Mouse (Mus musculus) inflammation-experienced regulatory T-cells, adult 6 months (primary cell): Measurements from ENCODE around the gene Podnl1. TPM values are rescaled to one million over a fixed set of nuclear protein-coding genes. Genes with fewer than 3 reads are reported as not detected.

Experiments used
- ATAC-seq: one replicate; pipeline ENCODE4 v1.8.0; 2017
- polyA plus RNA-seq, 3 experiments: library from polyadenylated mRNA; unstranded; fragments of 100-300 nt; shearing (Covaris generic); gene quantifications; one replicate each; pipeline ENCODE4 v1.2.1; 2017

Gene Podnl1
- 10 to 100 TPM in 1 of 3 experiments, 1 to 10 TPM in 2; 8.5 to 32.9 (median 8.7) TPM for polyA plus RNA-seq

DNA sequence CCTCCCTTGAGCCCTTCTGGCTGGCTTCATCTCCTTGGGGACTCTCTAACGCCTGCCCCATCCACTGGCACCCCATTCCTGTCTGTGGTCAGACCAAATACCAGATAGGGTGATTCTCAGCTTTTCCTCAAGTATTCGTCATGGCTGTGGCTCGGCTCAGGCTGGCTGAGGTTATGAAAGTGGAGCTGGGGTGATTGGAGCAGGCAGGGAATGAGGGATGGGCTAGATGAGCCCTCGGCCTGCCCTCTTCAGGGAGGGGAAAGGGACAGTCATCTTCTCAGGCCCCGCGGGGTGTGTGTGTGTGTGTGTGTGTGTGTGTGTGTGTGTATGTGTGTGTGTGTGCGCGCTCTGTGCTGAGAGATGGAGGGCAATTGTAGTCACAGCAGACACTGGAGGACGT lies at the start of gene Podnl1:
Podnl1 (plus strand) TSS at position 334 of the 400 bp plus-strand sequence.
- ATAC-seq: no peak

DNA sequence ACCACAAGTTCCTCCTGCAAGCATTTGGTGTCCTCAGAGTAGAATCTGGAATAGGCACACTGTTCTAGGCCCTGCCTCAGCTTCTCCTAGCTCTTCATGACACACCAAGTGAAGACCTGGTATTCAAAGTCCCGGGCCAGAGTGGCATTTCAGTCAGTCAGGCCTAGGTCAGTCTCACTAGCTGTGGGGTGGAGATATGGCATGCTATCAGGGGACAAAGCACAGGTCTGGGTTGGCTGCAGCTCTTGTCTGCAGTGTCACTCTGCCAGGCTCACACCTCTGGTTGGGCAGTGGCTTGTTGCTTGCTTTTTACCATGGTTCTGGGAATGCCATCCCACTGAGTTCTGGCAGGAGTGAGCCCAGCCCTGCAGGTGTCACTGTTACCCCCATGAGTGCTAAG lies 49.4 kb upstream of the Podnl1 start:
- ATAC-seq: no peak

DNA sequence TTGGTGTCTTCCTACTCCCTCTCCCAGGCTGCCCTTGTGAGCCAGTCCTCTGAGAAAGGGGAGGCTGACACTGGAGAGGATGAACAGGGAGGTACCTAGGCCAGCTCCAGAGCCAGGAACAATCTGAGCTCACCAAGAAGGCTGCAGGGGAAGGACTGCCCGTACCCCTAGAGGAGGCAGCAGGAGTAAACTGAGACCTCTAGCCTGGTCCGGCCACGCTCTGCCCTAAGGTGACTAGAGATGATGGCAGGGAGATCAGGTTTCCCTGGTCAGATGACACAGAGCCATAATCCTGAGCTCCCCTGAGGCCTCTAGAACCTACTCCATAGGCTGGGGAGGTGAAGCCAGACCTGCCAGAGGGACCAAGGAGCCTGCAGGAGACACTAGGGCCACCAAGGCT lies 48.9 kb upstream of the Podnl1 start:
- ATAC-seq: no peak

GRCm38 (mm10) chr8:84079206-84079605 lies 46.6 kb upstream of the Podnl1 start:
- ATAC-seq: no peak

GRCm38 (mm10) chr8:84083829-84084241 lies 42.0 kb upstream of the Podnl1 start:
- ATAC-seq: no peak

- ATAC-seq: no peak
These were observed 41.3 kb upstream of the Podnl1 start for GRCm38 (mm10) chr8:84084341-84085115.

DNA sequence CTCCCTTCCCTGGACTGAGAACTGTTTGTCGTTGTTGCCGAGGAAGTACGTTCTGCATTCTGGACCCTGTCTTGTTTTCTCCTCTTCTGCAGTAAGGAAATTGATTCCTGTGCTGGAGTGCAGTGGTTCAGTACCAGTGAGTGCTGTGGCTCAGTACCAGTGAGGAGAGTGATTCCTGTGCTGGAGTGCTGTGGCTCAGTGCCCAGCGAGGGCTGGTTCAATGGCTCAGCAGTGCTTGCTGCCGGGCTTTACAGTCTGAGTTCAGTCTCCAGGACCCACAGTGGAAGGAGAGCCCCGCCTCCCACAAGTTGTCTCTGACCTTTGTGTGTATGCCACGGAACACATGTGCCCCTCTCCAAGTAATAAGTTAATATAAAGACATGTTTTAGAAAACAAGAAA lies 38.6 kb upstream of the Podnl1 start:
- no peak for ATAC-seq

- no peak for ATAC-seq
These were observed 38.0 kb upstream of the Podnl1 start for GRCm38 (mm10) chr8:84087821-84088220.

- no peak for ATAC-seq
These were observed 36.5 kb upstream of the Podnl1 start for GRCm38 (mm10) chr8:84089277-84089676.

DNA sequence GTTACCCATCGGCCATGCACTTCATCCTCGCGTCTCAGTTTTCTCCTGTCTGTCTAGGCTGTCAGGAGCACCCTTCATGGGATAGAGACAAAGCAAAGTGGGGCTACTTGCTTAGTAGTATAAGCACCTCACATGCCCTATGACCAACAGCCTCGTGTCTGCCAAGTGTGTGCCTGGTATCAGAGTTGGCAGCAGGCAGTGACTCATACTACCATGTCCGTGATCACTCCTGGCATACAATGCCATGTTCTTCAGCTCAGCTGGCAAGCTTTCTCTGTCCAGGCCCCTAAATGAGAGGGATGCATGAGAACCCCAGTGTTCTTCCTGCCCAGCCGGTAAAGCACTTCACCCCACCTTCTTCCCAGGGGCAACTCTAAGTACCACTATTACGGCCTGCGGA lies 35.2 kb upstream of the Podnl1 start:
- no peak for ATAC-seq

GRCm38 (mm10) chr8:84096061-84096460 lies 29.7 kb upstream of the Podnl1 start:
- no peak for ATAC-seq

DNA sequence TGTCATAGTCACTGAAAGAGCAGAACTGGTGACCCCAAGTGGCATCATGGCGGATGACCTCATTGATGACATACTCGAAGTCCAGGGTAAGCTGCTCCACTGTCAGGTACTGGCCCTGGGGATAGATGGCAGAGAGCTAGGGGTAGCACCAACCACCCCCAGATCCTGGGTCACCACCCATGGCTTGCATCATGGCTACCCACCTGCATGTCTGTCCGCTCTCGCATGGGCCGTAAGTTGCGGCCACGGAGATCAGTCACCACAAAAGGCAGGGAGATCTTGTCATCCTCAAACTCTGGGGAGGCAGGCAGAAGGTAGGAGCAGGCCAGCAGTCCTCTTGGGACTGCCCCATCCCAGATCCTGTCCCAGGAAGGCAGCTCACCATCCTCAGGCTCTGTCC lies 27.4 kb upstream of the Podnl1 start:
- no peak for ATAC-seq

GRCm38 (mm10) chr8:84101476-84102270 lies 24.1 kb upstream of the Podnl1 start:
- ATAC-seq: no peak

DNA sequence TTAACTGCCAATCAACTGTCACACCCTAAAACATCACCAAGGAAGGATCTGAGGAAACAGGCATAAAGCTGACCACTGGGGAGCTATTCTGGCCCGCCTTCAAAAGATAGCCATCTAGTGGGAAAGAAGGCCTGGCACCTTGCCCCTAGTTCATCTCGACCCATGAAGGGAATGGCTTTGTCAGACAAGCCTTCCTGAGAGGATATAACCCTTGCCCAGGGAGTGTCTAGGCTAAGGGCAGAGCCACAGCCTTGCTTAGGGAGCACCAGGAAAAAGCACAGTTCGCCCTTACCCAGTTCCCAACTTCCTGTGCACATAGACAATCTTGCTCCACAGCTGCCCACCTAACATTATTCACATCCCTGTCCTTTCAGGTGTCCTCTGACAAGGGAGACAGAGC lies 22.2 kb upstream of the Podnl1 start:
- no peak for ATAC-seq

- ATAC-seq: peak; percentile 27
These were observed 21.6 kb upstream of the Podnl1 start for GRCm38 (mm10) chr8:84104221-84104620.

DNA sequence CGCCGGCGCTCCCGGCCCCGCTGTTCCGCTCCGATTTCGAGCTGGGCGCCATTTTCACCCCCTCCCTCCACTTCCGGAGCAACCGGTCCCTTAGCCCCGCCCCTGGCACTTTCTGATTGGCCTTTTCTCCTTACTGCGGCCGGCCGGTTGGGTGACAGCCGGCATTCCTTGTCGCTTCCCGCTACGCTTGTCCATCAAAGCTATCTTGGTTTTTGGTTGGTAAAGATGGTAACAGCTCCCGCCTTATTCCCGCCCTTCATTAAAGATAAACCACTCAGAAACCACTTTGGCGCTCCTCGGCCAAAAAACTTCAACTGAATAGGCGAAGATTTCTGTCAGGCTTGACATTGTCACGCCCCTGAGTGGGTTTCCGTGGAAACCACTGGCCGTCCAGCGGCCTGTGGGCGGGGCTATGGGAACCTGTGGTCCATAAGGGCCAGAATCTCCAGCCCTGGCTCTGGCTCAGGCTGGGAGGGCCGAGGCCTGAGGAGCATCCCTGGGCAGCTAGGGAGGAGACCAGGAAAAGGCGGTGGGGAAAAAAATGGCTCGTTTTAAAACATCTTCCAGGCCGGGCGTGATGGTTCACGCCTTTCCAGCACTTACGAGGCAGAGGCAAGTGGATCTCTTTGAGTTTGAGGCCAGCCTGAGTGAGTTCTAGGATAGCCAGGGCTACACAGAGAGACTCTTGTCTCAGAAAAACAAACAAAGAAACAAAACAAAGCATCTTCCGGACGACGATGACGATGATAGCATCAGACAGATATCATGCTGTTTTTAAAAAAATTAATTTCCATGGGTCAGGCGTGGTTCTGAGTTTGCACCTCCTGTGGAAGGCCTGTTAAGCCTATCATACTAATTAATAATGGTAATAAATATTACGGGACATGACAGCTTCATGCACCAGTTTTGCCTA lies 20.8 kb upstream of the Podnl1 start, which contains the start of gene Dcaf15:
Dcaf15 (minus strand) TSS at position 72 of the 913 bp plus-strand sequence.
- peak; percentile 96 for ATAC-seq

- ATAC-seq: no peak
These were observed 20.1 kb upstream of the Podnl1 start for GRCm38 (mm10) chr8:84105676-84106075.

GRCm38 (mm10) chr8:84106216-84107040 lies 19.4 kb upstream of the Podnl1 start:
- peak; percentile 29 for ATAC-seq

DNA sequence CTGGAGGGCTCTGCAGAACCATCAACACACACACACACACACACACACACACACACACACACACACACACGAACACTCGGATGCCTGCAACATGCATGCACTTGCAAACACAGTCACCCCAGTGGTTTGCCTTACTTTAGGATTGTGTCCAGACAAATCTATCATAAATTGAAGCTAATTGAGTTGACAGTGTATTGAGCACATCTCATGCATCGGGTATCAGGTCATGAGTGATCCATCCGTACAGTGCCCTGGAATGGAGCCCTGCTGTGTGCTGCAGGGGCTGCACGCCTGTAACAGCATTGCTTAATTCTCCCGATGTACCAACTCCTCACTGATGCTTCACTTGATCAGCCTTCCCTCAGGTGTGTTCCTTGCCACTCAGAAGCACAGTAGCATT lies 10.1 kb upstream of the Podnl1 start:
- no peak for ATAC-seq

- ATAC-seq: no peak
These were observed 3.6 kb upstream of the Podnl1 start for GRCm38 (mm10) chr8:84122151-84122550.

DNA sequence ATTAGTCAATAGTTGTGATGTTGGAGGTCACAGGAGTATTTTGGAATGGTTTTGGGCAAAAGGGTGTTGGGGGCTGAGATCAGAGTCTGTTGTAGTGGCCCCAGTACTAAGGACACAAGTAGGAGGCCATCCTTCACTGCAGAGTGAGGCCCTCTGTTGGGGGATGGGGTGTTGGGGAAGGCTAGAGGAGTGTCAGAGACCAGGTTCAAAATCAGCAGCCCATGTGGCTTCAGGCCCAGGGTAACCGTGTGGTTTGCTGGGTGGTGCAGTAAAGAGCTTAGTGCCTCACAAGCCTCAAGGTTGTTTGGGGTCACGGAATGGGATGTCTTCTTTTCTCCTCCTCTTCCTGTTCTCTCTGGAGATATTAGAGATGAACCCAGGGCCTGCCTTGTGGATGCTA lies 953 bp downstream of the Podnl1 start:
- peak; percentile 36 for ATAC-seq
